Mouse (Mus musculus) mesoderm, embryonic 11.5 days (tissue): Measurements from ENCODE around the gene Tpbpa.
A peak's percentile ranks its signal among the peaks of the same experiment; 100 is the strongest.
"Not testable (repeated sequence)": the region's sequence is repeated elsewhere in the genome, so short reads cannot be mapped to it uniquely, and the experiment has no call there.

Source experiments
- DNase-seq: peaks from one replicate; pipeline ENCODE4 v3.0.0-alpha.2; 2012; ENCODE audit warnings: low read depth, low spot score

The Tpbpa gene

GRCm38 (mm10) chr13:60941884-60942283 lies at the start of gene Tpbpa:
Gene Tpbpa (minus strand): TSS chr13:60941984.
- not testable (repeated sequence) for DNase-seq

- not testable (repeated sequence) for DNase-seq
Measured at GRCm38 (mm10) chr13:60986915-60987314, 45.1 kb upstream of the Tpbpa start.

- not testable (repeated sequence) for DNase-seq
Measured at GRCm38 (mm10) chr13:60972319-60972718, 30.5 kb upstream of the Tpbpa start.

GRCm38 (mm10) chr13:60963985-60964384 lies 22.2 kb upstream of the Tpbpa start:
- not testable (repeated sequence) for DNase-seq

- no peak for DNase-seq
Measured at GRCm38 (mm10) chr13:60961706-60962105, 19.9 kb upstream of the Tpbpa start.

- peak; percentile 7 for DNase-seq
Measured at GRCm38 (mm10) chr13:60936500-60936901, 5.3 kb downstream of the Tpbpa start, which contains the start of the genes Gm49391 and Ctla2a. Gene Gm49391 (minus strand): TSS chr13:60936571. Gene Ctla2a (minus strand): TSS chr13:60936625.

GRCm38 (mm10) chr13:60935490-60935889 lies 6.3 kb downstream of the Tpbpa start, which contains the start of gene Gm49393:
Gene Gm49393 (minus strand): TSS chr13:60935590.
- DNase-seq = not testable (repeated sequence)

- not testable (repeated sequence) for DNase-seq
Measured at GRCm38 (mm10) chr13:60904780-60905179, 37.0 kb downstream of the Tpbpa start, which contains the start of gene Tpbpb. Gene Tpbpb (minus strand): TSS chr13:60904880.

GRCm38 (mm10) chr13:60897328-60897727 lies 44.5 kb downstream of the Tpbpa start, which contains the start of gene Ctla2b:
Gene Ctla2b (minus strand): TSS chr13:60897447.
- DNase-seq = no peak

GRCm38 (mm10) chr13:60896794-60897193 lies 45.0 kb downstream of the Tpbpa start, which contains the start of gene Gm49392:
Gene Gm49392 (minus strand): TSS chr13:60896894.
- DNase-seq = not testable (repeated sequence)

- no peak for DNase-seq
Measured at GRCm38 (mm10) chr13:60895406-60896160, 46.2 kb downstream of the Tpbpa start.

GRCm38 (mm10) chr13:60892301-60892700 lies 49.5 kb downstream of the Tpbpa start:
- no peak for DNase-seq
